Mouse (Mus musculus): Measurements from ENCODE around the gene Ubald2. TPM values are rescaled to one million over a fixed set of nuclear protein-coding genes. Genes with fewer than 3 reads are reported as not detected.
A peak's percentile ranks its signal among the peaks of the same experiment; 100 is the strongest.

Gene Ubald2
- total RNA-seq, 2 experiments from 2014 or later = 35.9 to 40.4 TPM

GRCm38 (mm10) chr11:116432593-116433355 lies 1.1 kb upstream of the Ubald2 start:
- DNase-seq = no peak

- DNase-seq = peak; percentile 85
These were observed 533 bp downstream of the Ubald2 start for GRCm38 (mm10) chr11:116434287-116434966.

GRCm38 (mm10) chr11:116434967-116435752 lies 1.3 kb downstream of the Ubald2 start:
- DNase-seq = no peak

- DNase-seq = no peak
These were observed 2.3 kb downstream of the Ubald2 start for GRCm38 (mm10) chr11:116435992-116436724.

GRCm38 (mm10) chr11:116436725-116437331 lies 2.9 kb downstream of the Ubald2 start:
- DNase-seq = peak; percentile 84

GRCm38 (mm10) chr11:116437541-116437940 lies 3.6 kb downstream of the Ubald2 start:
- DNase-seq = peak; percentile 45

GRCm38 (mm10) chr11:116439269-116440240 lies 5.7 kb downstream of the Ubald2 start:
- DNase-seq = no peak

GRCm38 (mm10) chr11:116440408-116441068 lies 6.6 kb downstream of the Ubald2 start:
- DNase-seq = peak; percentile 50

- no peak for DNase-seq
These were observed 8.4 kb downstream of the Ubald2 start for GRCm38 (mm10) chr11:116442129-116442866.

GRCm38 (mm10) chr11:116442867-116443177 lies 8.9 kb downstream of the Ubald2 start:
- DNase-seq = no peak

- DNase-seq = no peak
These were observed 9.4 kb downstream of the Ubald2 start for GRCm38 (mm10) chr11:116443311-116443710.

- no peak for DNase-seq
These were observed 10.0 kb downstream of the Ubald2 start for GRCm38 (mm10) chr11:116443935-116444334.

- DNase-seq = peak; percentile 79
These were observed 11.9 kb downstream of the Ubald2 start for GRCm38 (mm10) chr11:116445596-116446307.

- no peak for DNase-seq
These were observed 12.5 kb downstream of the Ubald2 start for GRCm38 (mm10) chr11:116446308-116446887.

- no peak for DNase-seq
These were observed 13.9 kb downstream of the Ubald2 start for GRCm38 (mm10) chr11:116447822-116448221.

- DNase-seq = no peak
These were observed 15.4 kb downstream of the Ubald2 start for GRCm38 (mm10) chr11:116449341-116449740.

GRCm38 (mm10) chr11:116453889-116454288 lies 20.0 kb downstream of the Ubald2 start:
- DNase-seq = no peak

- DNase-seq = no peak
These were observed 22.3 kb downstream of the Ubald2 start for GRCm38 (mm10) chr11:116456234-116456633.

Data from gastrocnemius, postnatal 25 days (tissue).